Mouse (Mus musculus) stomach, postnatal 0 days (tissue): ENCODE data around the gene Ltv1. TPM values are rescaled to one million over a fixed set of nuclear protein-coding genes. Genes with fewer than 3 reads are reported as not detected.
A peak's percentile ranks its signal among the peaks of the same experiment; 100 is the strongest.

Experiments used
- ATAC-seq: fragments of 200-750 bp; cut with Nextera tagmentation; 2 replicates; pipeline ENCODE4 v1.8.0; 2017; ENCODE audit not compliant: low FRiP score, low TSS enrichment
- DNase-seq: peaks from one replicate; pipeline ENCODE4 v3.0.0-alpha.2; 2016; ENCODE audit warnings: low spot score
- H3K27ac ChIP-seq: fragments of 300-500 bp; sonication (generic); replicated peaks from 2 replicates; pipeline ENCODE4 v1.5.1; 2014; ENCODE audit warnings: mild to moderate bottlenecking, control low read depth
- H3K27me3 ChIP-seq: fragments of 300-500 bp; sonication (generic); 2 replicates; pipeline ENCODE4 v1.6.1; 2014; ENCODE audit warnings: low read length; ENCODE audit not compliant: control insufficient read depth, insufficient read depth
- H3K36me3 ChIP-seq: fragments of 300-500 bp; sonication (generic); 2 replicates; pipeline ENCODE4 v1.6.1; 2014; ENCODE audit warnings: low read length, mixed read lengths; ENCODE audit not compliant: control insufficient read depth, insufficient read depth
- H3K4me1 ChIP-seq: fragments of 300-500 bp; sonication (generic); replicated peaks from 2 replicates; pipeline ENCODE4 v1.6.1; 2014; ENCODE audit warnings: antibody characterized with exemption; ENCODE audit not compliant: control insufficient read depth, insufficient read depth
- H3K4me2 ChIP-seq: fragments of 300-500 bp; sonication (generic); replicated peaks from 2 replicates; pipeline ENCODE4 v1.6.1; 2014; ENCODE audit warnings: low read depth, mild to moderate bottlenecking, control low read depth, moderate library complexity
- H3K4me3 ChIP-seq: fragments of 300-500 bp; sonication (generic); 2 replicates; pipeline ENCODE4 v1.5.1; 2014; ENCODE audit warnings: low read depth, low read length, control low read depth
- H3K9ac ChIP-seq: fragments of 300-500 bp; sonication (generic); 2 replicates; pipeline ENCODE4 v1.6.1; 2014; ENCODE audit warnings: mild to moderate bottlenecking, low read length, control low read depth, mixed read lengths
- H3K9me3 ChIP-seq: fragments of 300-500 bp; sonication (generic); 2 replicates; pipeline ENCODE4 v1.6.1; 2016; ENCODE audit warnings: low read length; ENCODE audit not compliant: control insufficient read depth
- CTCF ChIP-seq: IDR thresholded peaks from 2 replicates; pipeline ENCODE4 v1.5.1; 2016; ENCODE audit warnings: antibody characterized with exemption, low read depth, mild to moderate bottlenecking, moderate library complexity
- EP300 ChIP-seq: optimal IDR thresholded peaks from 2 replicates; pipeline ENCODE3; 2016; ENCODE audit warnings: antibody characterized with exemption
- WGBS: fragments of 180-500 bp; shearing (Covaris S2); extraction: QIAGEN DNeasy Blood & Tissue Kit; methylation state at CpG from one replicate; pipeline ENCODE4 v1.1.7; 2014; 5-methylcytosine and 5-hydroxymethylcytosine counted together
- polyA plus RNA-seq: library from polyadenylated mRNA; unstranded; fragments of >200 nt; fragmentation: Nextera tagmentation; extraction: Ambion mirVana; gene quantifications from 2 replicates; pipeline ENCODE4 v1.2.1, GENCODE M21; 2015

Ltv1 gene
- polyA plus RNA-seq = 58.2 and 63.1 TPM in 2 replicates

DNA sequence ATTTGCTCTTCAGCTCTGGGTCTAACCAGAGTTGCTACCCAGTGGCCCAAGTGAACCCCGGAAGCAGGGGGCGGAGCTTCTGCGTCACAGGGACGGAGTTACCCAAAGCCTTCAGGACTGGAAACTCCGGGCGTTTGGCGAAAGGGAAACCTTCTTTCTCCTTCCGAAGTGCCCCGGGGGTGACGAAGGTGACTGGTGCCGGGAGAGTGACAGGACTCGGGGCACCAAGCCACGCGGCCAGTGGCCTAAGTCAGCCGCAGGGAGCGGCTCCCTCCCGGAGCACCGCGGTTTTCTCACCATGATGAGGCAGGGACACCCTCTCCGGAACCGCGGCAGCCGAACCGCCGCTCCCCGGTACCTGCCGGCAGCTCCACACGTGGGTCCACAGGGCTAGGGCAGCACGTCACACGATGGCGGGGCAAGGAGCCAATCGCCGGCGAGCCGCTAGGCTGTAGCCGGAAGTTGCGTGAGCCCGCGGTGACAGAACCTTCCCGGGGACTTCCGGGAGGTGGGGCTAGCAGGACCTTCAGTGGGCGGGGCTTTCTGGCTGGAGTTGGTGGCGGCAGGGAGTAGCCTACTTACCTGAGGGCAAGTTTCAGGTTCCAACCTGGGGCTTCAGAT is at the start of gene Ltv1:
TSS of gene Ltv1 (minus strand) at position 438 of the 621 bp plus-strand sequence.
- ATAC-seq (peak; percentile 99), DNase-seq (peak; percentile 98)
- no peaks in the 10 kb centered on the region for H3K27me3 ChIP-seq
- H3K9me3 ChIP-seq = no peaks in the 10 kb centered on the region
- no peak for TF ChIP-seq CTCF
- peak; percentile 63 for TF ChIP-seq EP300
- H3K27ac ChIP-seq = peak within 1 kb of the TSS; percentile 97
- peak within 1 kb of the TSS; percentile 93 for H3K9ac ChIP-seq
- peak within 1 kb of the TSS; percentile 91 for H3K4me2 ChIP-seq
- peaks cover 3% of the 10 kb centered on the region; the same call in 1 of the 2 replicates for H3K36me3 ChIP-seq
- WGBS = under 1% methylated on average over 43 of the region's 43 CpGs
- H3K4me1 ChIP-seq = no peaks in the 10 kb centered on the region
- peak within 1 kb of the TSS; percentile 78 for H3K4me3 ChIP-seq

DNA sequence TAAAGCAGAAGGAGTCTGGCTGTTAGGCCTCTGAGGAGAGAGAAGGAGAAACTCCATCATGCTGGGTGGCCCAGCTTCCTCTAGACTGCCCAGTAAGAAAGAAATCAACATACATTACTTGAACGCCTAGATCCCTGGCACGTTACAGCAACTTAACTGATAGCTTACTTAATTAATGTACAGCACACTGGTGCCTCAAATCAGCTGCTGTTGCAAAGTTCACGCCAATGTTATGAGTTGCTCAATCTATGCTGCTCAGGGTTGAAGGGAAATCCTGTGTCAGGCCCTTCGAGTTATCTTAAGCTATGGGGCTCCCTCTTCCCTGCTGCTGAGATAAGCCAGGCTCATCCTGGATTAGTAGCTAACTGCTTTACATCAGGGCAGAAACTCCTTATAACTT is 47.5 kb upstream of the Ltv1 start:
- Histone ChIP-seq H3K4me1 (no peaks in the 10 kb centered on the region), H3K27me3 (no peaks in the 10 kb centered on the region), H3K36me3 (peaks cover 9% of the 10 kb centered on the region), H3K4me3 (no peak overlapping the region), H3K9me3 (no peaks in the 10 kb centered on the region), H3K27ac (peak overlapping the region; percentile 45; the same call in 1 of the 2 replicates), H3K4me2 (no peak overlapping the region), H3K9ac (no peak overlapping the region)
- 29% methylated on average over 4 of the region's 4 CpGs for WGBS
- no peak for TF ChIP-seq EP300
- ATAC-seq = no peak; the same call in 1 of the 2 replicates
- peak; percentile 12 for DNase-seq

DNA sequence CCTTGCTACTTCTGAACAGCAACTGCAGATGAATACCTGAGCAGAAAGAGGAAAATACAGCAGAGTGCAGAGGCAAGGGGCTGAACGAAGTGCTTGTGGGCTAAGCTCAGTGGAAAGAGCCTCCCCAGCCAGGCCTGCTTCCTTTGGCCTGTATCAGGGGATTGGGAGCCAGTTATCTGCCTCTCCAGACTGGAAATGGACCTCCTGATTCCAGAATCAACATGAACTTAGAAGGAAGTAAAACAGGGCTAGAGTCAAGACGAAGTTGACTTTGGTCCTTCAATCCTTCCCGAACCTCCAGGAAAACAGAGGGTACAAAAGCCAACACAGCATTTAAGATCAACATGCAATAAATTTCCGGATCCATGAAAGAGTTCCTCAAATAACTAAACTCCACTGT is 45.2 kb upstream of the Ltv1 start:
- TF ChIP-seq EP300 (no peak), CTCF (no peak)
- 78% methylated on average over 4 of the region's 4 CpGs for WGBS
- Histone ChIP-seq H3K9ac (no peak overlapping the region), H3K36me3 (peaks cover 6% of the 10 kb centered on the region; the same call in 1 of the 2 replicates), H3K4me2 (no peak overlapping the region), H3K27ac (no peak overlapping the region), H3K4me1 (no peaks in the 10 kb centered on the region), H3K9me3 (no peaks in the 10 kb centered on the region), H3K4me3 (no peak overlapping the region), H3K27me3 (no peaks in the 10 kb centered on the region)
- DNase-seq (no peak), ATAC-seq (no peak)

DNA sequence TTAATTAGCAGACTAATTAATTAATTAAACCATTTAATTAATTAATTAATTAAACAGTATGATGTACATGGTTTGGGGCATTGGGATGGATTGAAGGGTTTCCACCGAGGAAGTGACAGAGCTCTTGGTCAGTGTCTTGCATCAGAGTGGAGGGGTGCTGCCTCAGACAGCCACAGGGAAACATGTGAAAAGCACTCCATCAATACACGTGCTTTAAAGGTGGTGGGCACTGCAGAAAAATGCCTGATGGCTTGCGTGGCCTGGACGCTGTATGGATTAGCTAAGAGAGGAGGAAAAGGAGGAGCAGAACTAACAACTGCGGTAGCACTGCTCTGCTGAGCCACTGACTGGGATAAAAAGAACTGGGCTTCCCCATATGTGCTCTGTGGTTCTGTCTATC is 43.9 kb upstream of the Ltv1 start:
- TF ChIP-seq CTCF = no peak
- TF ChIP-seq EP300 = no peak
- no peak for DNase-seq
- Histone ChIP-seq H3K4me1 (no peaks in the 10 kb centered on the region), H3K4me2 (no peak overlapping the region), H3K27ac (no peak overlapping the region), H3K4me3 (no peak overlapping the region), H3K36me3 (peaks cover 6% of the 10 kb centered on the region; the same call in 1 of the 2 replicates), H3K9me3 (no peaks in the 10 kb centered on the region), H3K9ac (no peak overlapping the region), H3K27me3 (no peaks in the 10 kb centered on the region)
- WGBS = 90% methylated on average over 5 of the region's 5 CpGs
- no peak for ATAC-seq

DNA sequence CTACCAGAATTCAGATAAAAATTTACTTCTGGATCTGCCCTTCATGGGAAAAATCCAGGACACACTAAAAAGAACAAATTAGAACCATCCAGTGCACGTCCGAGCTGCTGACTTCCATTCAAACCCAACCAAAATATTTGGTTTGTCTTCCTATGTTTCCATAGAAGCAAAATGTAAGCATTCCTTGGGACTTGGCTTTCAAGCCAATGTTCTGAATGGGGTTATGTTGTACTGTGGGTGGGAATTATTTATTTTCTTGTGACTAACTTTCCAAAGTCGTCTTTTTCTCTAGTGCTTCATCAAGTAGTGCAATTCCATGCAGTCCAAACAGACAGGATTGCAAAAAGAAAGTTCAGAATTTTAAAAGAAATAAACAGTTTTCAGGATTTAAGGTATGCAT is 41.5 kb upstream of the Ltv1 start:
- TF ChIP-seq CTCF (no peak), EP300 (no peak)
- 21% methylated on average over 3 of the region's 3 CpGs for WGBS
- DNase-seq = no peak
- ATAC-seq = no peak
- no peak overlapping the region for H3K9ac ChIP-seq
- H3K36me3 ChIP-seq = peaks cover 6% of the 10 kb centered on the region; the same call in 1 of the 2 replicates
- H3K4me3 ChIP-seq = no peak overlapping the region
- no peaks in the 10 kb centered on the region for H3K4me1 ChIP-seq
- no peaks in the 10 kb centered on the region for H3K9me3 ChIP-seq
- no peaks in the 10 kb centered on the region for H3K27me3 ChIP-seq
- no peak overlapping the region for H3K4me2 ChIP-seq
- H3K27ac ChIP-seq = no peak overlapping the region

DNA sequence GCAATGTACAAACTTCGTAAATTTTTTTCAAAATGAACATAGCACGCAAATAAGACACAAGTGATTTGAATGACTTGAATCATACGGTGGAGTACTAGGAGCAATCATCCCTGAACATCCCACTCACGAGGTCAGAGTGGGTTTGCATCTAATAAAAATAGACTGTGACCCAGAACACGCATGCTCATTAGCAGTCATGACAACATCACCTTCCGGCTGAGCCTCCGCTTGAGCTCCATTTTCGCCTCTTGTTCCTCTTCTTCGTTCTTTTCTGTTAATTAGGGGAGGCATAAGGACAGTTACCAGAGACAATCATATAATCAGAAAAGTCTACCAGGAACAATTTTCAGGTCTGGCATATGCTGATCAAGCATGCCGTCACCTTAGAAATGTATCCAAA is 41.0 kb upstream of the Ltv1 start:
- Histone ChIP-seq H3K27me3 (no peaks in the 10 kb centered on the region), H3K9ac (no peak overlapping the region), H3K36me3 (peaks cover 6% of the 10 kb centered on the region; the same call in 1 of the 2 replicates), H3K4me2 (no peak overlapping the region), H3K4me1 (no peaks in the 10 kb centered on the region), H3K9me3 (no peaks in the 10 kb centered on the region), H3K4me3 (no peak overlapping the region), H3K27ac (0 out of 2 replicates have a peak overlapping the region, but pooled peaks have one; percentile 18)
- WGBS = 84% methylated on average over 10 of the region's 10 CpGs
- ATAC-seq = no peak
- no peak for DNase-seq
- TF ChIP-seq EP300 (no peak), CTCF (no peak)
